Mouse (Mus musculus) thymus, adult 2 months (tissue): ENCODE measurements around the gene Anapc15-ps. TPM values are rescaled to one million over a fixed set of nuclear protein-coding genes. Genes with fewer than 3 reads are reported as not detected.

Experiments
- DNase-seq: peaks from one replicate; pipeline ENCODE4 v3.0.0; 2021
- H3K27ac ChIP-seq: fragments of 200-500 bp; 2 replicates; pipeline ENCODE4 v1.5.1; 2012; ENCODE audit warnings: low read length, control low read depth; ENCODE audit not compliant: control insufficient read depth, insufficient read depth
- H3K27me3 ChIP-seq: fragments of 200-500 bp; 2 replicates; pipeline ENCODE4 v1.6.1; 2012; ENCODE audit warnings: mild to moderate bottlenecking, low read length, moderate library complexity, mixed read lengths; ENCODE audit not compliant: control insufficient read depth, insufficient read depth
- H3K36me3 ChIP-seq: fragments of 200-500 bp; 2 replicates; pipeline ENCODE4 v1.6.1; 2012; ENCODE audit warnings: mild to moderate bottlenecking, low read length, moderate library complexity; ENCODE audit not compliant: control insufficient read depth, insufficient read depth
- H3K4me1 ChIP-seq: fragments of 200-500 bp; replicated peaks from 2 replicates; pipeline ENCODE4 v1.6.1; 2012; ENCODE audit warnings: low read length; ENCODE audit not compliant: control insufficient read depth, insufficient read depth
- H3K4me3 ChIP-seq: fragments of 200-500 bp; 2 replicates; pipeline ENCODE4 v1.5.1; 2012; ENCODE audit warnings: mild to moderate bottlenecking, low read length, control low read depth, moderate library complexity; ENCODE audit not compliant: control insufficient read depth, insufficient read depth
- CTCF ChIP-seq: fragments of 200-500 bp; IDR thresholded peaks from 2 replicates; pipeline ENCODE4 v1.5.1; 2012; ENCODE audit warnings: mild to moderate bottlenecking, control low read depth, low read length, moderate library complexity, borderline replicate concordance; ENCODE audit not compliant: control insufficient read depth, poor library complexity, insufficient read depth; ENCODE audit errors: extremely low read depth
- POLR2A ChIP-seq: fragments of 200-500 bp; IDR thresholded peaks from 2 replicates; pipeline ENCODE4 v1.6.1; 2012; ENCODE audit warnings: mild to moderate bottlenecking, low read length, control low read depth, moderate library complexity; ENCODE audit not compliant: control insufficient read depth, poor library complexity, insufficient read depth; ENCODE audit errors: extremely low read depth
- WGBS: fragments of 180-500 bp; shearing (Covaris S2); methylation state at CpG from one replicate; pipeline ENCODE4 v1.1.7; 2018; 5-methylcytosine and 5-hydroxymethylcytosine counted together
- polyA plus RNA-seq: library from polyadenylated mRNA; depleted of rRNA; stranded (reverse); fragments of >200 nt; gene quantifications from 2 replicates; pipeline ENCODE4 v1.2.3, GENCODE M21; 2012

Gene Anapc15-ps
- polyA plus RNA-seq, 1 experiment: not detected

DNA sequence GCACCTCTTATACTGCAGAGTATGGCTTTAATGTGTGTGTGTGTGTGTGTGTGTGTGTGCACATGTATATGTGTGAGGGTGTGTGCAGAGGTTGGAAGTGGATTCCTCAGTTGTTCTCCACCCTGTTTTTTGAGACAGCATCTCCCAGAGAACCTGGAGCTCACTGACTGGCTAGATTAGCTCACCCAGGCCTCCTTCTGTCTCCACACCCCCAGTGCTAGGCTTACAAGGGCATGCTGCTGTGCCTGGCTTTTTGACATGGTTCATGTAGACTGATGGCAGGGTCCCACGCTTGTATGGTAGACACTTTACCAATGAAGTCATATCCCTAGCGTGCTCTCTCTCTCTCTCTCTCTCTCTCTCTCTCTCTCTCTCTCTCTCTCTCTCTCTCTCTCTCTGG is 3.1 kb upstream of the Anapc15-ps start:
- 98% methylated on average over 2 of the region's 2 CpGs for WGBS
- Histone ChIP-seq H3K4me3 (no peak overlapping the region), H3K27me3 (no peaks in the 10 kb centered on the region), H3K4me1 (peaks cover 11% of the 10 kb centered on the region), H3K27ac (no peak overlapping the region), H3K36me3 (no peaks in the 10 kb centered on the region)
- no peak for TF ChIP-seq POLR2A
- no peak for TF ChIP-seq CTCF
- DNase-seq: no peak

DNA sequence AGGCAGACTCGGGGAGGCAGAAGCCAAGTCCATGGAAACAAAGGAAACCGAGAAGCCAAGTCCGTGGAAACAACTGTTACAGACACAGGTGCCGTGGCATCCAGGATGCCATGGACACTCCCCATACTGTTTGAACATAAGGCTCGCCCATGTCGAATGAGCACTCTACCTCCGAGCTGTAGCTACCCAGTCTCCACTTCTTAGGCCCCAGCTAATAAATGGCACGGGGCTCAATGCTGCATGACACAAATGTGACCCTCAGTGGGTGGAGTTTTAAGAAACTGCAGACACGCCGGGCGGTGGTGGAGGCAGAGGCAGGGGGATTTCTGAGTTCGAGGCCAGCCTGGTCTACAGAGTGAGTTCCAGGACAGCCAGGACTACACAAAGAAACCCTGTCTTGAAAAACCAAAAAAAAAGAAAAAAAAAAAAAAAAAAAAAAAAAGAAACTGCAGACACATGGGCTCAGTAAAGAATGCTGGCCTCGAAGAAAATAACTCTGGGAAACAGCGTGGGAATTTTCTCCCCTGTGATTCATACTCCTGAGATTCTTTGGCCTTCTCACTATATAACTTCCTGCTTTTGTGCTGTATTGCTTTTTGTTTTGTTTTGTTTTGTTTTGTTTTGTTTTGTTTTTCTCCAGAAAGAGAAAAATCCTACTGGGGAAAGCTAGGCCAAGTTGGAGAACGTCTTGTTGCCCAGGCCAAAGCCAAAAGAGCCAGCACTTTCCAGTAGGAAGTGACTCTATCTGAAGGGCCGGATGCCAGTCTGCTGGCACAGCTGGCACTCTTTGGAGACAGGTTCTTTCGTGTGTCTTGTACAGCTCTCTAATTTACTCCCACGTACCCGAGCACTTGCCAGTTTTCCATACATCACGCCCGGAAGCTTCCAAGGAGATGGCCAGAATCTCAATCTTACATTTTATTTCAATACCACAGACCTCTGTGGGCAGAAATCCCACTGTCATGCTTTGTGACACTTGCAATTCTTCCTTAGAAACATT is 2.2 kb downstream of the Anapc15-ps start:
- DNase-seq: no peak
- no peak for TF ChIP-seq CTCF
- TF ChIP-seq POLR2A: no peak
- 92% methylated on average over 21 of the region's 21 CpGs for WGBS

DNA sequence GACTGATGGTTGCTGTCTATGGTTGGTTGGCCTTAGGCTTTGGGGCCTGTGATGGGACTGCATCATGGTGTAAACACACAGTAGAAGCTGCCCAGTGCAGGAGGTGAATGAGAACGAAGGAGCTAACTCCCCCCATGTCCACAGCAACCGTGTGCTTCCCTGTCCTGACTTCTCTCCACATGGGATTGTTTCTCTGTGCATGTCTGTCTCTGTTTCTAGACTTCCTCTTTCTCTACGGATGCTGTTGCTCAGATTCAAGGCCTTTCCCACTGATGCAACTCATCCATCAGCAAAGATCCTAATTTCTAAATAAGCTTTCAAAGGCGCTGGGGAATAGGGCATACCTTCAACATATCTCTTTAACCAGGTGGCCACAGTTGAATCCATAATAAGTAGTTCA is 3.4 kb downstream of the Anapc15-ps start:
- DNase-seq: no peak
- TF ChIP-seq CTCF (no peak), POLR2A (no peak)
- WGBS: 87% methylated on average over 4 of the region's 4 CpGs
- H3K4me1 ChIP-seq: no peaks in the 10 kb centered on the region
- no peak overlapping the region for H3K4me3 ChIP-seq
- H3K27ac ChIP-seq: no peak overlapping the region
- no peaks in the 10 kb centered on the region for H3K27me3 ChIP-seq
- H3K36me3 ChIP-seq: no peaks in the 10 kb centered on the region

More for the DNA sequence above, 2.2 kb downstream of the Anapc15-ps start:
- Histone ChIP-seq H3K4me3 (no peak overlapping the region), H3K36me3 (no peaks in the 10 kb centered on the region), H3K27me3 (no peaks in the 10 kb centered on the region), H3K4me1 (no peaks in the 10 kb centered on the region), H3K27ac (no peak overlapping the region)

DNA sequence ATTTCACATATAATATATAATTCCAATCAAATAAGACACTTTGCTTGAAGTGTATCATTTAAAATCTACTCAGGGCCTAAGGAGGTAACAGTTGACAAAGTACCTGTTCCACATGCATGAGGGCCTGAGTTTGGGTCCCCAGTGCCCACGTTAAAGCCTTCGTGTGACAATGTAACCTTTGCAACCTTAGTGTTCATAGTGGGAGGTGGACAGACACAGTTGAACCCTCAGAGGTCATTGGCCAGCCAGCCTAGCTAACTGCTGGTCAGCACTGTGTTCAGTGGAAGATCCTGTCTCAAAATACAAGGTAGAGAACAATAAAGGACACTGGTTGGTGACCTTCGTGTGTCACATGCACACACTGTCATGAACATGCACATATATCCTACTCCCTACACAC is 4.2 kb downstream of the Anapc15-ps start:
- TF ChIP-seq CTCF (no peak), POLR2A (no peak)
- Histone ChIP-seq H3K4me3 (no peak overlapping the region), H3K27ac (no peak overlapping the region), H3K36me3 (no peaks in the 10 kb centered on the region), H3K4me1 (no peaks in the 10 kb centered on the region), H3K27me3 (no peaks in the 10 kb centered on the region)
- no peak for DNase-seq
- WGBS: 95% methylated on average over 3 of the region's 3 CpGs

DNA sequence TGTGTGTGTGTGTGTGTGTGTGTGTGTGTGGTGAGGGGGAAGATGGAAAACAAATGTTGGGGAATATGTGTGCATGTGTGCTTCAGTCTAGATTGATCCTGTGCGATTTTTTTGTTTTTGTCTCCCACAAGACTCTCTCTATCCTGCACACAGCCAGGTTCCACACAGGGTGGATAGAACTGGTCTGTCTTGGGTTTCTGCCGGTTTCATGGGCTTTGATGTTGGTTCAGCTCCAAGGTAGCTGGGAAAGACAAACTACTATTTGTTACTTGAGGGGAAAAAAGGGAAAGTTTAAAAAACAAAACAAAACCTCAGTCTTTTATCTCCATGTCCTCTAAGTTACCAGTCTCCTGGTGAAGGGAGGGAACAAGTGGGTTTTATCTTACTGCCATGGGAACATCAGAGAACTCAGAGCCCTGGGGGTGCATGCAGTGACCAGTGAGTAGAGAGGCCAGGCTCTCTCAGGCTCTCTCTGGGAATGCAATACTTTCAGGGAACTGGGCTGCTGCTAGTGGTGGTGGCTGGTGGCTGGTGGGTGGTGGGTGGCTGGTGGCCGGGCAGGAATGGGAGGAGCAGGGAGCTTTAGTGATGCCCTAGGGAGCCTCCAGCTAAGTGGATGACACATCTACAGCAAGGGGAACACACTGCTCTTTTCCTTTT is 5.8 kb downstream of the Anapc15-ps start:
- Histone ChIP-seq H3K27ac (no peak overlapping the region), H3K4me1 (no peaks in the 10 kb centered on the region), H3K36me3 (no peaks in the 10 kb centered on the region), H3K27me3 (no peaks in the 10 kb centered on the region), H3K4me3 (no peak overlapping the region)
- DNase-seq: no peak
- WGBS: 91% methylated on average over 3 of the region's 3 CpGs
- TF ChIP-seq CTCF (no peak), POLR2A (no peak)

- WGBS: 94% methylated on average over 2 of the region's 2 CpGs
- Histone ChIP-seq H3K4me1 (no peaks in the 10 kb centered on the region), H3K27ac (no peak overlapping the region), H3K36me3 (no peaks in the 10 kb centered on the region), H3K27me3 (no peaks in the 10 kb centered on the region), H3K4me3 (no peak overlapping the region)
- TF ChIP-seq CTCF: no peak
- no peak for DNase-seq
Observed at GRCm38 (mm10) chr10:95666791-95667190, 6.5 kb downstream of the Anapc15-ps start.
